Mouse (Mus musculus) brown adipose tissue, adult 24 weeks (tissue): ENCODE results near the gene Bphl. TPM values are rescaled to one million over a fixed set of nuclear protein-coding genes. Genes with fewer than 3 reads are reported as not detected.

Experiments used
- H3K27ac ChIP-seq: fragments of 200-500 bp; replicated peaks from 2 replicates; pipeline ENCODE4 v1.5.1; 2012; ENCODE audit warnings: low read depth, mild to moderate bottlenecking, low read length
- H3K4me1 ChIP-seq: fragments of 200-500 bp; 2 replicates; pipeline ENCODE4 v1.6.1; 2012; ENCODE audit warnings: low read length, mixed read lengths; ENCODE audit not compliant: control insufficient read depth, insufficient read depth, insufficient read length
- H3K4me3 ChIP-seq: fragments of 200-500 bp; 2 replicates; pipeline ENCODE4 v1.5.1; 2012; ENCODE audit warnings: low read depth, mild to moderate bottlenecking, low read length, moderate library complexity; ENCODE audit not compliant: insufficient read depth
- polyA plus RNA-seq: library from polyadenylated mRNA; stranded (reverse); fragments of >200 nt; gene quantifications from 2 replicates; pipeline ENCODE4 v1.2.4, GENCODE M21; 2012; ENCODE audit not compliant: missing spikeins, insufficient read depth, insufficient read length

Gene Bphl
- 97.8 and 143 TPM in 2 replicates for polyA plus RNA-seq

GRCm38 (mm10) chr13:34037172-34038055 lies at the start of gene Bphl:
Gene Bphl, plus strand, starts transcription at chr13:34037597.
- Histone ChIP-seq H3K4me1 (peaks cover 7% of the 10 kb centered on the region; the same call in 1 of the 2 replicates), H3K4me3 (peak within 1 kb of the TSS; percentile 87), H3K27ac (peak within 1 kb of the TSS; percentile 72)

GRCm38 (mm10) chr13:33989625-33990024 lies 47.8 kb upstream of the Bphl start:
- Histone ChIP-seq H3K27ac (no peak overlapping the region), H3K4me3 (no peak overlapping the region), H3K4me1 (no peaks in the 10 kb centered on the region)

GRCm38 (mm10) chr13:33995197-33995596 lies 42.2 kb upstream of the Bphl start:
- Histone ChIP-seq H3K4me1 (no peaks in the 10 kb centered on the region), H3K4me3 (no peak overlapping the region), H3K27ac (no peak overlapping the region)

GRCm38 (mm10) chr13:34002058-34003006 lies 35.1 kb upstream of the Bphl start, which contains the start of the genes Ripk1 and Serpinb6a:
Gene Ripk1, plus strand, starts transcription at chr13:34002363.
Gene Serpinb6a, minus strand, starts transcription at chr13:34002794.
- H3K4me3 ChIP-seq = peak within 1 kb of the TSS; percentile 74
- 0 out of 2 replicates have a peak, but pooled peaks cover 3% of the 10 kb centered on the region for H3K4me1 ChIP-seq
- peak within 1 kb of the TSS; percentile 67 for H3K27ac ChIP-seq

DNA sequence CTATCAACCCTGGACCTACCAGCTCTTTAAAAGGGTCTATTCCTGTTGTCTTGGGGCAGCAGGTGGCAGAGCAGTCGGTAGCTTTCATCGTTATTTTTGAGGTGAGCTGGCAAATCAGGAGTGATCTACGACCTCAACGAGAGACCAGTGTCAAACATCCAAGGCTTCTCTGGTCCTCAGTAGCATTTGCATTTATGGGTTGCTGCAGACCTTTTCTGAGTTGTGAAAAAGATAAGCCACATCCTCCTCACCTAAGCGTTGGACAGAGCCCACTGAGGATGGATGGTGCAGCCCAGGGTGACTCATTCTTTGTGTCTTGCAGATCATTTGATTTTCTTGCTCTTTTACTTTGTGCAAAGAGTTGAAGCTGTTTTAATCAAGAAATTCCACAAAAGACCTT lies 34.3 kb upstream of the Bphl start:
- Histone ChIP-seq H3K4me1 (0 out of 2 replicates have a peak, but pooled peaks cover 3% of the 10 kb centered on the region), H3K4me3 (peak overlapping the region; percentile 74), H3K27ac (no peak overlapping the region)

GRCm38 (mm10) chr13:34007234-34007633 lies 30.2 kb upstream of the Bphl start:
- peak overlapping the region; percentile 75 for H3K27ac ChIP-seq

GRCm38 (mm10) chr13:34016927-34017569 lies 20.3 kb upstream of the Bphl start:
- no peaks in the 10 kb centered on the region for H3K4me1 ChIP-seq
- no peak overlapping the region for H3K27ac ChIP-seq
- H3K4me3 ChIP-seq = no peak overlapping the region

More at GRCm38 (mm10) chr13:34007234-34007633, 30.2 kb upstream of the Bphl start:
- H3K4me1 ChIP-seq = 0 out of 2 replicates have a peak, but pooled peaks cover 3% of the 10 kb centered on the region
- no peak overlapping the region for H3K4me3 ChIP-seq

DNA sequence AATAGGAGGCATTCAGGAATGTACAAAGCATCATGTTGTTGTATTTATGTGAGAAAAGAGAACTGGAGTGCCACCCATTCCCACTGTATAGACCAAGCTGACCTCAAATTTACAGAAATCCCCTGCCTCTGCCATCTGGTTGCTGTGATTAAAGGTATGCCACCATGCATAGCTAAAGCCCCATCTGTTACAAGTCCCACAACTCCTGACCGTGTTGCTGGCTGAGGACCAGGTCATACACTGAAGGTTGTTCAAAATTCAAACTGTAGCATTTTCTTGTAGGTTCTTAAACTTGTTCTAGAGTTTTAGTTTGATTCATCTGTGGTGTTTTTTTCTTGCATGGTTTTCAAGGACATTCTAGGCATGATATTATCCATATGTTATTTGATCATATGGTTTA lies 18.9 kb upstream of the Bphl start:
- H3K27ac ChIP-seq = no peak overlapping the region
- H3K4me1 ChIP-seq = no peaks in the 10 kb centered on the region
- no peak overlapping the region for H3K4me3 ChIP-seq

GRCm38 (mm10) chr13:34021998-34022397 lies 15.4 kb upstream of the Bphl start:
- Histone ChIP-seq H3K4me3 (no peak overlapping the region), H3K4me1 (no peaks in the 10 kb centered on the region), H3K27ac (no peak overlapping the region)

DNA sequence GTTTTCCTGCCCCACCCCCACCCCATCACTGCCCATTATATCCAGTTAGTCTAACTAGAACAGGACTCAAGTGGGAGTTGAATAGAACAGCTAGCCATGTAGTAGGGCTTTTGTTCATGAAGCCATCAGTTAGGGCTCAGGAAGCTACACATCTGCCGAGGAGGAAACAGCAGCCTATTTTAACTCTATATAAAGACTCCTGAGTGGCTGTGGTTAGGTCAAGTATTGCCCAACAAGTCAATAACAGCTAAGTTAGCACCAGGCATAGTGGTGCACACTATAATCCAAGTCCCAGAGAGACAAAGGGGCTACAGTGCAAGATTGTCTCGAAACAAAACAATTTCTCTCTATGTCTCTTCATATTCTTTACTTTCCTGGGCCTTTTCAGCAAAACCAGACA lies 5.4 kb upstream of the Bphl start:
- H3K27ac ChIP-seq = no peak overlapping the region
- no peak overlapping the region for H3K4me3 ChIP-seq
- H3K4me1 ChIP-seq = peaks cover under 1% of the 10 kb centered on the region; the same call in 1 of the 2 replicates

GRCm38 (mm10) chr13:34035424-34035823 lies 2.0 kb upstream of the Bphl start:
- Histone ChIP-seq H3K4me3 (no peak overlapping the region), H3K4me1 (peaks cover 7% of the 10 kb centered on the region; the same call in 1 of the 2 replicates), H3K27ac (no peak overlapping the region)

- no peak overlapping the region for H3K4me3 ChIP-seq
These were observed 671 bp upstream of the Bphl start for GRCm38 (mm10) chr13:34036726-34037125.

GRCm38 (mm10) chr13:34038056-34038432 lies 647 bp downstream of the Bphl start:
- H3K4me3 ChIP-seq = peak overlapping the region; percentile 87
- no peak overlapping the region for H3K27ac ChIP-seq

More at GRCm38 (mm10) chr13:34036726-34037125, 671 bp upstream of the Bphl start:
- no peak overlapping the region for H3K27ac ChIP-seq
- H3K4me1 ChIP-seq = peaks cover 7% of the 10 kb centered on the region; the same call in 1 of the 2 replicates

DNA sequence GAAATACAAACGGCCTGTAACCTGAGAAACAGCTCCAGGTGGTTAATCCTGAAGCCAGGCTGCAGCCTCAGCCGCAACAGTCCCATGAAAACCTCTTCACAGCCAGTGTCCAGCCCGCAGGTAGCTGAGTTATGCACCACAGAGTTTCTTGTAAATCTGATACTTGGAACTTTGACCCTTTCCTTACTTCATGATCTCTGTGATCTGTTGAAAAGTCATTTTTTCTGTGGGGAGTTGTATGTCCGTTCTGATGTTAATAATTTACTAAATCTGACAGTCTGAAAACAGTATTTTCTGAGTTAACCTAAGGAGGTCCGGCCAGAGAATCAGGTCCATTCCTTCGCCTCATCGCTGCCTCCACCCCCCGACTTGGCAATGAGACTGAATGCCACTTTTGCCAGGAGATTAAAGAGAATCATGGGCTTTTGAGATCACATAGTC lies 1.5 kb downstream of the Bphl start:
- Histone ChIP-seq H3K4me1 (peaks cover 7% of the 10 kb centered on the region; the same call in 1 of the 2 replicates), H3K27ac (no peak overlapping the region), H3K4me3 (no peak overlapping the region)

More at GRCm38 (mm10) chr13:34038056-34038432, 647 bp downstream of the Bphl start:
- H3K4me1 ChIP-seq = peaks cover 7% of the 10 kb centered on the region; the same call in 1 of the 2 replicates
